Mouse (Mus musculus) stomach, embryonic 15.5 days (tissue): ENCODE measurements at regions not wholly inside any gene's neighbourhood (a gene's known extent, or its start where the extent isn't known, plus 50 kb on each side); places are given as distances from the start of the nearest gene placed in this dataset.

Experiments used
- ATAC-seq: fragments of 200-750 bp; cut with Nextera tagmentation; 2 replicates; pipeline ENCODE4 v1.8.0; 2017; ENCODE audit warnings: low read depth, moderate number of reproducible peaks, moderate TSS enrichment; ENCODE audit not compliant: insufficient read depth, low FRiP score
- H3K27ac ChIP-seq: fragments of 300-500 bp; sonication (generic); 2 replicates; pipeline ENCODE4 v1.5.1; 2015; ENCODE audit warnings: mild to moderate bottlenecking, inconsistent platforms
- H3K27me3 ChIP-seq: fragments of 300-500 bp; sonication (generic); replicated peaks from 2 replicates; pipeline ENCODE4 v1.6.1; 2015; ENCODE audit warnings: inconsistent platforms
- H3K36me3 ChIP-seq: fragments of 300-500 bp; sonication (generic); 2 replicates; pipeline ENCODE4 v1.6.1; 2015; ENCODE audit warnings: inconsistent platforms
- H3K4me1 ChIP-seq: fragments of 300-500 bp; sonication (generic); 2 replicates; pipeline ENCODE4 v1.6.1; 2015; ENCODE audit warnings: inconsistent platforms
- H3K4me2 ChIP-seq: fragments of 300-500 bp; sonication (generic); 2 replicates; pipeline ENCODE4 v1.6.1; 2015; ENCODE audit warnings: mild to moderate bottlenecking, inconsistent platforms
- H3K4me3 ChIP-seq: fragments of 300-500 bp; sonication (generic); replicated peaks from 2 replicates; pipeline ENCODE4 v1.5.1; 2015; ENCODE audit warnings: inconsistent platforms
- H3K9ac ChIP-seq: fragments of 300-500 bp; sonication (generic); 2 replicates; pipeline ENCODE4 v1.6.1; 2015; ENCODE audit warnings: inconsistent platforms
- H3K9me3 ChIP-seq: fragments of 300-500 bp; sonication (generic); 2 replicates; pipeline ENCODE4 v1.6.1; 2016; ENCODE audit warnings: inconsistent platforms
- WGBS: fragments of 180-500 bp; shearing (Covaris S2); methylation state at CpG from one replicate; pipeline ENCODE4 v1.1.7; 2015; 5-methylcytosine and 5-hydroxymethylcytosine counted together

GRCm38 (mm10) chr16:93219731-93220130, 384.1 kb downstream of the Setd4 start:
- Histone ChIP-seq H3K36me3 (no peaks in the 10 kb centered on the region), H3K4me1 (no peaks in the 10 kb centered on the region), H3K9ac (no peak overlapping the region), H3K27me3 (no peaks in the 10 kb centered on the region), H3K9me3 (no peaks in the 10 kb centered on the region), H3K27ac (no peak overlapping the region), H3K4me2 (no peak overlapping the region), H3K4me3 (no peak overlapping the region)
- no peak for ATAC-seq
- WGBS, result 72% methylated on average over 9 of the region's 9 CpGs

DNA sequence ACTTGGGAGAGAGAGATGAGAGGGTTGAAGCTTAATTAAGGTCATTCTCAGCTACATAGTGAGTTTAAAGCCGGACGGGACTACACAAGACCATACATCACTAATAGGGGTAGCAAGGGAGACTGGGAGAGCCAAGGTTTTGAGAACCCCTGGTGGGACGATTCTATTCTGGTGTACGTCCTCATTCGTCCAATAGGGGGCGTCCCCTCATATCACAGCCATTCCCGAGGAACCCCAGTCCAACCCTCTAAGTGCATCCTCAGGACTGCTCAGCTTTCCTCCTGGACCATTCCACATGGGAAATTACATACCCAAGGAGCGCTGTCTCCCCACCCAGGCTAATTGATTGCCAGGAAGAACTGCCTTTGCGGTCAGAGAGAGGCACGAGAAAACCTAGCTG, 385.5 kb downstream of the Setd4 start:
- no peak for ATAC-seq
- Histone ChIP-seq H3K27ac (no peak overlapping the region), H3K4me1 (no peaks in the 10 kb centered on the region), H3K27me3 (no peaks in the 10 kb centered on the region), H3K4me2 (no peak overlapping the region), H3K9me3 (no peaks in the 10 kb centered on the region), H3K9ac (no peak overlapping the region), H3K4me3 (no peak overlapping the region), H3K36me3 (no peaks in the 10 kb centered on the region)
- WGBS, result 63% methylated on average over 10 of the region's 10 CpGs

GRCm38 (mm10) chr16:93217600-93218226, 386.1 kb downstream of the Setd4 start:
- ATAC-seq, result no peak
- Histone ChIP-seq H3K36me3 (no peaks in the 10 kb centered on the region), H3K27ac (no peak overlapping the region), H3K4me2 (no peak overlapping the region), H3K4me1 (no peaks in the 10 kb centered on the region), H3K4me3 (no peak overlapping the region), H3K9ac (no peak overlapping the region), H3K9me3 (no peaks in the 10 kb centered on the region), H3K27me3 (no peaks in the 10 kb centered on the region)
- WGBS, result 38% methylated on average over 12 of the region's 12 CpGs

DNA sequence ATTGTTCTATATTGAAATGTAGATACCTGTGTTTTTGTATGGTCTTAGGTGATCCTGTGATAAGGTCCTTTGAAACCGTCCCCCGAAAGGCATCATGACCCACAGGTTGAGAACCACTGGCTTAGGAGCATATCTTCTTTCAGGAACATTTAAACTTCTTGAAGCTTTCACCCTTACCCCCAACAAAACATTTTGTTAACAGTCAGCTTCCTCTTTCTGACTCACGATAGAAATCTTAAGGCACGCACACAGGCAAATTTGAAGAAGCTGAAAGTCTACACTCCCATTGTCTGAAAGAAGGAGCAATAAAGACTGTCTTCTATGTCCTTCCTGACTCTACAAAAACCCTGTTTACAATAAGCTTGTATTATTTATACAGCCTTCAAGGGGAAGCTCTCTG, 388.2 kb downstream of the Setd4 start:
- Histone ChIP-seq H3K36me3 (no peaks in the 10 kb centered on the region), H3K4me1 (no peaks in the 10 kb centered on the region), H3K27me3 (no peaks in the 10 kb centered on the region), H3K4me2 (no peak overlapping the region), H3K4me3 (no peak overlapping the region), H3K27ac (no peak overlapping the region), H3K9ac (no peak overlapping the region), H3K9me3 (no peaks in the 10 kb centered on the region)
- WGBS, result 72% methylated on average over 4 of the region's 4 CpGs
- ATAC-seq, result no peak

DNA sequence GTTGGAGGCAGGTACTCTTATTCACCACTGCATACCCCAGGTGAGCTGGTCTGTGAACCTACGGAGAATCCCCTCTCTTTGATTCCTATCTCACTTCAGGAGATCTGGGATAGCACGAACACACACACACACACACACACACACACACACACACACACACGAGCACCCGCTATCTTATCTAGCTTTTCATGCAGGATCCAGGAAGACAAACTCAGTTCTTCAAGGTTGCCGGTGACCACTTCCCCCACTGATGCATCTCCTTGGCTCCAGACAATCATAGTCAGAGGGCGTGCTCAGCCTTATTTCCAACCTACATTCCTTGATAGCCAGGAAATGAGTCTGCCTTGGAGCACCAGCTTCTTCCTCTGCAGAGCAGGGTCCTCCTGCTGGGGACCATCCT, 387.7 kb upstream of the Runx1 start:
- no peak for ATAC-seq
- H3K4me2 ChIP-seq, result no peak overlapping the region
- H3K36me3 ChIP-seq, result no peaks in the 10 kb centered on the region
- H3K9ac ChIP-seq, result no peak overlapping the region
- no peak overlapping the region for H3K4me3 ChIP-seq
- H3K4me1 ChIP-seq, result no peaks in the 10 kb centered on the region
- no peak overlapping the region for H3K27ac ChIP-seq
- 86% methylated on average over 6 of the region's 6 CpGs for WGBS
- H3K27me3 ChIP-seq, result no peaks in the 10 kb centered on the region
- no peaks in the 10 kb centered on the region for H3K9me3 ChIP-seq

- H3K9me3 ChIP-seq, result no peaks in the 10 kb centered on the region
- no peak overlapping the region for H3K4me2 ChIP-seq
- no peaks in the 10 kb centered on the region for H3K36me3 ChIP-seq
- H3K27ac ChIP-seq, result no peak overlapping the region
- no peak overlapping the region for H3K4me3 ChIP-seq
- 77% methylated on average over 3 of the region's 3 CpGs for WGBS
- no peak for ATAC-seq
- H3K4me1 ChIP-seq, result no peaks in the 10 kb centered on the region
- H3K9ac ChIP-seq, result no peak overlapping the region
- H3K27me3 ChIP-seq, result no peaks in the 10 kb centered on the region
These were observed 381.7 kb upstream of the Runx1 start for GRCm38 (mm10) chr16:93207675-93208074.

DNA sequence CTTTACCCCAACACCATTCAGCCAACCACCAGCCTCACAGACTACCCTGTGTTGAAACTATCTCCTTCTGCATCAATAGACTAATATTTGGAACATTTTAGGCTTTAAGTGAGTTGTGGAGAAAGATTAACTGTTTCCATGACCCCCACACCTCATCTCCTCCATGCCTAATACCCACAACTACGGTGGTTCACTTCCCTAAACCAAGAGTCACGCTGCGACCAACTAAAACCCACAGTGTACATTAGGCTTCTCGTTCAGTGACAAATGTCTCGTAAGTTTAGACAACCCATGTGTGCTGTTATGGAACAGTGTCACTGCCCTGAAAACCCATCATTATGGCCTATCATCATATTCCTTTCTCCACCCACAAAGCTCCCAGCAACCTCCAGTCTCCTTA, 381.3 kb upstream of the Runx1 start:
- no peak overlapping the region for H3K4me2 ChIP-seq
- no peak for ATAC-seq
- H3K9me3 ChIP-seq, result no peaks in the 10 kb centered on the region
- H3K27me3 ChIP-seq, result no peaks in the 10 kb centered on the region
- WGBS, result 73% methylated on average over 5 of the region's 5 CpGs
- no peaks in the 10 kb centered on the region for H3K4me1 ChIP-seq
- H3K4me3 ChIP-seq, result no peak overlapping the region
- H3K36me3 ChIP-seq, result no peaks in the 10 kb centered on the region
- H3K9ac ChIP-seq, result no peak overlapping the region
- H3K27ac ChIP-seq, result no peak overlapping the region

DNA sequence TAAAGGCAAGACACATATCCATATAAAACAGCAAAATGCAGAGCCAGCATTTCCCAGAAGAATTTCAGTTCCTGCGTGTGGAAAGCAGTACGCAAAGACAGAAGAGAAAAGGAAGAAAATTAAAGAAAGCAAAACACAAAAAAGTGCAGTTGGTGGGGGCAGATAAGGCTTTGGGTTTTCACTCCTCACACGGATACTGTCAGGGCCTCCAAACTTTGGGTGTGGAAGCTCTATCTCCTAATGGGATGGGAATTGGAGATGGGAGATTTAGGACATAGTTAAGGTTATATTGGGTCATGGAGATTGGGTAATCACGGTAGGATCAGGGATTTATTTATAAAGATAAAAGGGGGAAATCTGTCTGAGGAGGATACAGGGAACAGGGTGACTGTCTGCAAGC, 380.4 kb upstream of the Runx1 start:
- 78% methylated on average over 4 of the region's 4 CpGs for WGBS

GRCm38 (mm10) chr16:93204601-93205000, 378.7 kb upstream of the Runx1 start:
- no peaks in the 10 kb centered on the region for H3K27me3 ChIP-seq
- no peaks in the 10 kb centered on the region for H3K4me1 ChIP-seq
- no peak overlapping the region for H3K9ac ChIP-seq
- H3K4me2 ChIP-seq, result no peak overlapping the region
- ATAC-seq, result no peak
- H3K9me3 ChIP-seq, result no peaks in the 10 kb centered on the region
- no peaks in the 10 kb centered on the region for H3K36me3 ChIP-seq
- no peak overlapping the region for H3K27ac ChIP-seq
- 68% methylated on average over 4 of the region's 4 CpGs for WGBS
- no peak overlapping the region for H3K4me3 ChIP-seq

More for the DNA sequence above, 380.4 kb upstream of the Runx1 start:
- H3K36me3 ChIP-seq, result no peaks in the 10 kb centered on the region
- ATAC-seq, result no peak
- no peak overlapping the region for H3K9ac ChIP-seq
- H3K27me3 ChIP-seq, result no peaks in the 10 kb centered on the region
- H3K9me3 ChIP-seq, result no peaks in the 10 kb centered on the region
- no peak overlapping the region for H3K4me2 ChIP-seq
- no peaks in the 10 kb centered on the region for H3K4me1 ChIP-seq
- H3K27ac ChIP-seq, result no peak overlapping the region
- no peak overlapping the region for H3K4me3 ChIP-seq

GRCm38 (mm10) chr16:93202591-93202990, 376.6 kb upstream of the Runx1 start:
- Histone ChIP-seq H3K4me2 (no peak overlapping the region), H3K36me3 (no peaks in the 10 kb centered on the region), H3K27ac (no peak overlapping the region), H3K27me3 (no peaks in the 10 kb centered on the region), H3K9ac (no peak overlapping the region), H3K9me3 (no peaks in the 10 kb centered on the region), H3K4me3 (no peak overlapping the region), H3K4me1 (no peaks in the 10 kb centered on the region)
- no peak for ATAC-seq

DNA sequence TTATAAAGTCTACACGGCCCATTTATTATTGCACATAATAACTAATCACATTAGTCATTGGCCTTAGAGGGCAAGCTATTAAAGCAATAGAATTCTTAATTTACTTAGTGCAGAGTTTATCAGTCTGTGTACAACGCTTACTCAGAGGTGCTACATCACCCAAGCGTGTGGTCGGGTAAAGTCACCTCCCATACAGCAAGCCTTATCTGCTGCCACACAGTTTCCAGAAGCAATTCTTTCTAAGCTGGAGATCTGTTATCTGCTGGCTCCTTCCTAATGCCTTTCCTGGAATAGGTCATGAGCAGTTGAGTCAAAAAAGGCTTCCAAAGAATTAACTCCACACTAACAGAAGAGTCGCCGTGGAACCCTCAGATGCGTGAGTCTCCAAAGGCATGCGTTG, 371.4 kb upstream of the Runx1 start:
- 78% methylated on average over 8 of the region's 8 CpGs for WGBS
- ATAC-seq, result peak; percentile 92
- H3K36me3 ChIP-seq, result no peaks in the 10 kb centered on the region
- H3K9me3 ChIP-seq, result no peaks in the 10 kb centered on the region
- no peak overlapping the region for H3K4me2 ChIP-seq
- no peak overlapping the region for H3K27ac ChIP-seq
- no peaks in the 10 kb centered on the region for H3K4me1 ChIP-seq
- H3K27me3 ChIP-seq, result no peaks in the 10 kb centered on the region
- H3K4me3 ChIP-seq, result no peak overlapping the region
- H3K9ac ChIP-seq, result no peak overlapping the region

DNA sequence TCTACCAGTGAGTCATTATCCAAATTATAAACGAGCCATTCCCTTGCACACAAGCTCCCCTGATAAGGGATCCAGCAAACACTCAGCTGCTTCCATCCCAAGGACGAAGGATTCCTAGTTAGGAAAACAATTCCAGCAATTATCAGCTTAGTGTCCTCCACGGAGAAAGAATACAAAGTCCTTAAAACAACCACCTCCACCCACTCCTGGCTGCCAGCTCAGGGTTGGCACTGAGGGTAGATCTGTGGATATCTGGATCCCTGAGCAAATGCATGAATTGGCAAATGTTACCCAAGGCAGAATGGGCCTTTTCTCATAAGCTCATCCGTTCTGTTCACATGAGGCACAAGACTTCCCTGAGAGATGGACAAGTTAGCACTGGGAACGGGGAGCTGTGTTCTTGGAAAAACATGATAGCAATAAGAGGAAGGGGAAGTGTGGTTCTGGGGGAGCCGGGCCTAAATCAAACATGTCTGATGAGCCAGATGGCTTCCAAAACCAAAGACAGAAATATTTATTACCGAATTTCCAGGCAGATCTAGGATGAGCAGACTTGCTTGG, 368.1 kb upstream of the Runx1 start:
- Histone ChIP-seq H3K4me2 (no peak overlapping the region), H3K36me3 (no peaks in the 10 kb centered on the region), H3K9ac (no peak overlapping the region), H3K9me3 (no peaks in the 10 kb centered on the region), H3K27me3 (no peaks in the 10 kb centered on the region), H3K4me3 (no peak overlapping the region), H3K4me1 (no peaks in the 10 kb centered on the region), H3K27ac (no peak overlapping the region)
- 65% methylated on average over 7 of the region's 7 CpGs for WGBS
- ATAC-seq, result no peak

GRCm38 (mm10) chr16:93193263-93193662, 367.3 kb upstream of the Runx1 start:
- no peak for ATAC-seq
- Histone ChIP-seq H3K4me2 (no peak overlapping the region), H3K4me3 (no peak overlapping the region), H3K9me3 (no peaks in the 10 kb centered on the region), H3K4me1 (no peaks in the 10 kb centered on the region), H3K9ac (no peak overlapping the region), H3K27me3 (no peaks in the 10 kb centered on the region), H3K36me3 (no peaks in the 10 kb centered on the region), H3K27ac (no peak overlapping the region)
- 76% methylated on average over 6 of the region's 6 CpGs for WGBS
